15 mouse cellular contexts compared by ENCODE assay signal in genomic region chr10:118633429-118633828, GRCm38 (mm10).
A peak's percentile ranks its signal among the peaks of the same experiment; 100 is the strongest.
DNase-seq lines count a peak whose midpoint lies in the region; ATAC-seq lines count a peak whose summit lies in the region.
"Had no signal": no experiment of that assay in that cellular context is flagged by ENCODE, and none has a peak within 500 bp of the region (broad histone marks: within the 10 kb centered on the region; RNA-seq: fewer than 3 reads in every experiment).

No protein-coding gene starts in this region.

- intact Hi-C loops in left cerebral cortex, postnatal 10 days (cut with DNase I) = no loop called here

- no peaks in the 10 kb centered on the region for H3K9me3 ChIP-seq in liver, embryonic 16.5 days (replicated peaks; ENCODE audit: control insufficient read depth, low read length)
- H3K9me3 ChIP-seq: embryonic facial prominence, embryonic 15.5 days; neural tube, embryonic 12.5 days had no signal

- H3K4me3 ChIP-seq in liver, embryonic 16.5 days (ENCODE audit: low read depth, low read length) = no peak overlapping the region
- H3K4me3 ChIP-seq: embryonic facial prominence, embryonic 15.5 days; neural tube, embryonic 12.5 days had no signal

- no peaks in the 10 kb centered on the region for H3K27me3 ChIP-seq in liver, embryonic 16.5 days (ENCODE audit: control insufficient read depth, insufficient read depth, low read depth, low read length)
- H3K27me3 ChIP-seq: embryonic facial prominence, embryonic 15.5 days; neural tube, embryonic 12.5 days had no signal

- H3K36me3 ChIP-seq in liver, embryonic 16.5 days (ENCODE audit: control insufficient read depth, insufficient read depth) = no peaks in the 10 kb centered on the region
- H3K36me3 ChIP-seq: embryonic facial prominence, embryonic 15.5 days; G1E; neural tube, embryonic 12.5 days had no signal

- 11% methylated on average over 7 of the region's 7 CpGs for WGBS in liver, embryonic 16.5 days (ENCODE audit: insufficient replicate concordance)

- DNase-seq in spleen, adult 12 weeks (ENCODE audit: low spot score) = peak; percentile 2
- DNase-seq in spleen, postnatal 14 days (ENCODE audit: low spot score in 2 of 2) = no peak
- DNase-seq in thymus, postnatal 25 days = peak; percentile 14
- no peak for DNase-seq in left cerebral cortex, postnatal 10 days (ENCODE audit: extremely low spot score in 1 of 2, low spot score in 2 of 2)
- no peak for DNase-seq in kidney, postnatal 14 days
- no peak for DNase-seq in left cerebral cortex, adult 9 months (ENCODE audit: low spot score in 2 of 2)
- DNase-seq: adrenal gland, postnatal 10 days; cerebellum, postnatal 14 days; heart, postnatal 14 days; right cerebral cortex, postnatal 14 days had no signal

- H3K9ac ChIP-seq in liver, embryonic 16.5 days (ENCODE audit: low read depth, low read length) = no peak overlapping the region
- H3K9ac ChIP-seq: embryonic facial prominence, embryonic 15.5 days; neural tube, embryonic 12.5 days had no signal

- peak overlapping the region; percentile 41; the same call in 1 of the 2 replicates for H3K4me2 ChIP-seq in liver, embryonic 16.5 days (ENCODE audit: low read depth, low read length)
- H3K4me2 ChIP-seq: embryonic facial prominence, embryonic 15.5 days; neural tube, embryonic 12.5 days had no signal

- peak; percentile 80 for ATAC-seq in granulocyte monocyte progenitor cell, adult 5-6 weeks (replicated peaks; ENCODE audit: poor library complexity, severe bottlenecking)
- ATAC-seq in liver, embryonic 16.5 days (ENCODE audit: low read depth) = peak; percentile 96

- peaks cover 18% of the 10 kb centered on the region for H3K4me1 ChIP-seq in liver, embryonic 16.5 days (ENCODE audit: control insufficient read depth, low read depth, low read length)
- H3K4me1 ChIP-seq: embryonic facial prominence, embryonic 15.5 days; neural tube, embryonic 12.5 days had no signal

- peak overlapping the region; percentile 74 for H3K27ac ChIP-seq in liver, embryonic 16.5 days (ENCODE audit: low read length)
- H3K27ac ChIP-seq: embryonic facial prominence, embryonic 15.5 days; neural tube, embryonic 12.5 days had no signal

Comparison
In these comparisons a context has a peak if more than half of its experiments do, and no peak if none do; other contexts are left out.
1. DNase-seq: peak in spleen, adult 12 weeks (single experiment) and thymus, postnatal 25 days (single experiment); none in spleen, postnatal 14 days (0 of 2), left cerebral cortex, postnatal 10 days (0 of 2), kidney, postnatal 14 days (single experiment) and left cerebral cortex, adult 9 months (0 of 2).